Mouse (Mus musculus): ENCODE data around the gene Siah3.

Gene Siah3

GRCm38 (mm10) chr14:75468941-75469340 is 13.2 kb downstream of the Siah3 start:
- DNase-seq (ENCODE audit: low read depth), result no peak

GRCm38 (mm10) chr14:75473061-75473930 is 17.5 kb downstream of the Siah3 start:
- no peak for DNase-seq (ENCODE audit: low read depth)

GRCm38 (mm10) chr14:75475887-75476286 is 20.1 kb downstream of the Siah3 start:
- DNase-seq (ENCODE audit: low read depth), result no peak

- no peak for DNase-seq (ENCODE audit: low read depth)
These were observed 26.7 kb downstream of the Siah3 start for GRCm38 (mm10) chr14:75482231-75483175.

- DNase-seq (ENCODE audit: low read depth), result no peak
These were observed 27.4 kb downstream of the Siah3 start for GRCm38 (mm10) chr14:75483176-75483546.

- no peak for DNase-seq (ENCODE audit: low read depth)
These were observed 32.1 kb downstream of the Siah3 start for GRCm38 (mm10) chr14:75487932-75488331.

GRCm38 (mm10) chr14:75493555-75494194 is 37.9 kb downstream of the Siah3 start:
- no peak for DNase-seq (ENCODE audit: low read depth)

GRCm38 (mm10) chr14:75494926-75495325 is 39.1 kb downstream of the Siah3 start:
- DNase-seq (ENCODE audit: low read depth), result no peak

GRCm38 (mm10) chr14:75501501-75501990 is 45.8 kb downstream of the Siah3 start:
- no peak for DNase-seq (ENCODE audit: low read depth)

- DNase-seq (ENCODE audit: low read depth), result no peak
These were observed 46.7 kb downstream of the Siah3 start for GRCm38 (mm10) chr14:75502446-75502845.

- no peak for DNase-seq (ENCODE audit: low read depth)
These were observed 48.5 kb downstream of the Siah3 start for GRCm38 (mm10) chr14:75504255-75504654.

- no peak for DNase-seq (ENCODE audit: low read depth)
These were observed 49.5 kb downstream of the Siah3 start for GRCm38 (mm10) chr14:75505126-75505840.

GRCm38 (mm10) chr14:75506246-75506645 is 50.5 kb downstream of the Siah3 start:
- peak; percentile 66 for DNase-seq (ENCODE audit: low read depth)

GRCm38 (mm10) chr14:75510125-75510524 is 54.3 kb downstream of the Siah3 start:
- DNase-seq (ENCODE audit: low read depth), result no peak

- no peak for DNase-seq (ENCODE audit: low read depth)
These were observed 57.2 kb downstream of the Siah3 start for GRCm38 (mm10) chr14:75512946-75513345.

- peak; percentile 91 for DNase-seq (ENCODE audit: low read depth)
These were observed 60.4 kb downstream of the Siah3 start for GRCm38 (mm10) chr14:75516161-75516560.

- no peak for DNase-seq (ENCODE audit: low read depth)
These were observed 61.3 kb downstream of the Siah3 start for GRCm38 (mm10) chr14:75516917-75517595.

- no peak for DNase-seq (ENCODE audit: low read depth)
These were observed 62.6 kb downstream of the Siah3 start for GRCm38 (mm10) chr14:75518196-75518887.

- no peak for DNase-seq (ENCODE audit: low read depth)
These were observed 63.1 kb downstream of the Siah3 start for GRCm38 (mm10) chr14:75518899-75519298.

GRCm38 (mm10) chr14:75519668-75520067 is 63.9 kb downstream of the Siah3 start:
- DNase-seq (ENCODE audit: low read depth), result no peak

Measured in naive thymus-derived CD4-positive, alpha-beta T cell, adult 2 months (primary cell).